Mouse (Mus musculus) adrenal gland, postnatal 25 days (tissue): ENCODE data around the gene Pcsk4. TPM values are rescaled to one million over a fixed set of nuclear protein-coding genes. Genes with fewer than 3 reads are reported as not detected.

Experiments used
- DNase-seq: peaks from one replicate; pipeline ENCODE4 v3.0.0; 2021; ENCODE audit warnings: mixed read lengths
- long read RNA-seq: library from polyadenylated mRNA; stranded (forward); transcript quantifications from one replicate; pipeline ENCODE4 v2.0.0, GENCODE M21; 2021
- total RNA-seq: library from RNA; stranded (reverse); gene quantifications from 2 replicates; pipeline ENCODE4 v1.2.3, GENCODE M21; 2021

Gene Pcsk4
- total RNA-seq = 3.0 and 4.3 TPM in 2 replicates
- long read RNA-seq, partial matches to known transcripts = 3 of 5 reads
- long read RNA-seq, other reads (novel, unspliced or antisense) = 2 of 5 reads

- DNase-seq = peak; percentile 95
Measured at GRCm38 (mm10) chr10:80329273-80330081, at the start of gene Pcsk4, which contains the start of gene Reep6. Gene Pcsk4, minus strand, starts transcription at chr10:80329498. Gene Reep6, plus strand, starts transcription at chr10:80329953.

GRCm38 (mm10) chr10:80377716-80378115, 48.4 kb upstream of the Pcsk4 start:
- DNase-seq = no peak

DNA sequence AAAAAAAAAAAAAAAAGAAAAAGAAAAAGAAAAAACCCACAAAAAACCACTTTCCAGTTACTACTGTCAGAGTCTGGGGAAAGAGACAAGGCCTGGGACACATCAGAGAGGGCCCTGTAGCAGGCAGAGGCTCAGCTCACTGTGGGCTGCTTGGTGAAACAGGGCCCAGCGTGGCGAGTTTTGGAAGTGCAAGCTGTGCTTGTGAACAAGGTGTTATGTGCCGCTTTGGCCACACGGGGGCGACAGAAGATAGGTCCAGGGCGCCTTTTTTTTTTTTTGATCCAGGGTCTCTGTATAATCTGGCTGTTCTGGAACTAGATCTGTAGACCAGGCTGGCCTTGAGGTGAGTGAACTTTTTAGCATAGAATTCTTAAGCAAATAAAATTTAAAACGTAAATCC, 46.9 kb upstream of the Pcsk4 start:
- peak; percentile 93 for DNase-seq

DNA sequence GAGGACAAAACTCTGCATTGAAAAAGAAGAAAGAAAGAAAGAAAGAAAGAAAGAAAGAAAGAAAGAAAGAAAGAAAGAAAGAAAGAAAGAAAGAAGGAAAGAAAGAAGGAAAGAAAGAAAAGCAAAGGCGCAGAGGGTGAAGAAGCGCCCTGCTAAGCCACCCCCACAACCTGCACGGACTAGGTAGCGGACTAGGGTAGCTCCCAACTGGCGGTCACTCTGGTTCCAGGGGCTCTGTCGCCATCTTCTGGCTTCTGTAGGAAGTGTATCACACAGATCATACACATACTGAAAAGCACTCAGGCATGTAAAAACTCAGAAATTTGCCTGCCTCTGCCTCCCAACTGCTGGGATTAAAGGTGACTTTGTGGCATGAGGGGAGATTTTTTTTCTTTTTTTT, 44.8 kb upstream of the Pcsk4 start:
- DNase-seq = peak; percentile 71

DNA sequence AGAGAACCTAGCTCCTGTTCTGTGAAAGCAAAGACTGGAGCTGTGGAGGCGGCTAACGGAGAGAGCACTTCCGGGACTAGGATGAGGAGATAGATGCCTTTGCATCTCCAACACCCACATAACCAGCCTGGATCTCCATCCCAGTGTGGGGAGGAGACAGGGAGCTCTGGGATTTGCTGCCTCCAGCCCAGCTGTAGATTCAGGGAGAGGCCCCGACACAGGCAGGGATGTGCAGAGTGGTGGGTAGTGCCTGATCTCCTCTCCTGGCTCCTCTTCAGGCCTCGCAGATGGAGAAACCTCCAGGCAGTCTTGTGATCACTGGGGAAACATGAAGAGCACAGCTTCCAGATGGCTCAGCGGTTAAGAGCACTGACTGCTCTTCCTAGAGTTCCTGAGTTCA, 43.4 kb upstream of the Pcsk4 start:
- DNase-seq = no peak

GRCm38 (mm10) chr10:80371983-80372382, 42.7 kb upstream of the Pcsk4 start:
- DNase-seq = no peak

DNA sequence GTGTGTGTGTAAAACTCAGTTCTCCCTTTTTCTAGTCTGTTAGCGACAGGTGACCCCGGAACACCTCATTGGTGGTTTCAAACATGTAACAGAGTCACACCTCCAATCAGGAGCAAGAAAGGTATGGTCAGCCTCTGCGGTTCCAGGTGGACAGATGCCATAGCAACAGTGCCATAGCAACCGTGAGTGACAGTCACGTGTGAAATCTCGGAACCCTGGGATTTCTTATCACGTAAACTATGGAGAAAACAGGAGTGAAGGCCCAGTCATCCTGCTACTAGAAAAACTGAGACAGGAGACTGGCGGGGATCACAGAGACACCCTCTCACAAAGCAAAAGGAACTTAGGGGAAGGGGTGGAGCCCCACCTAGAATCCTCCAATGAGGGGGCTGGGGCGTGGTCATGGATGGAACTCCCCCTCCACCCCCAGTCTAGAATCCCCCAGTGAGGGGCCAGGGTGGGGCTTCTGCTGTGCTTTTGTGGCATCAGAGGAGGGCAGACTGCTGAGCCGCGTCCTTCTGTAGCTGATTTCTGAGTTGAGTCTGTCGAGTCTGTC, 42.2 kb upstream of the Pcsk4 start:
- no peak for DNase-seq

- DNase-seq = no peak
Measured at GRCm38 (mm10) chr10:80369995-80370747, 40.9 kb upstream of the Pcsk4 start.

GRCm38 (mm10) chr10:80368392-80368791, 39.1 kb upstream of the Pcsk4 start:
- DNase-seq = no peak

DNA sequence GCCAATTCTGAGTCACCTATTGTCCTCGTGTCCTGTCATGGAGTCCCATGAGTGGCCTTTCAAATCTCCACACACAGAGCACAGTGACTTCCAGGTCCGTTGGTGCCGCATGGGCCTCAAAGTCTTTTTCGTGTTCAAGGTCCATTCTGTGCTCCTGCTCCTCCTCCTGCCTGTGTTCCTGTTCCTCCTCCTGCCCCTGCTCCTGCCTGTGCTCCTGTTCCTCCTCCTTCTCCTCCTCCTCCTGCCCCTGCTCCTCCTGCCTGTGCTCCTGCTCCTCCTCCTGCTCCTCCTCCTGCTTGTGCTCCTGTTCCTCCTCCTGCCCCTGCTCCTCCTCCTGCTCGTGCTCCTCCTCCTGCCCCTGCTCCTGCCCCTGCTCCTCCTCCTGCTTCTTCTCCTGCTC, 38.7 kb upstream of the Pcsk4 start:
- no peak for DNase-seq

DNA sequence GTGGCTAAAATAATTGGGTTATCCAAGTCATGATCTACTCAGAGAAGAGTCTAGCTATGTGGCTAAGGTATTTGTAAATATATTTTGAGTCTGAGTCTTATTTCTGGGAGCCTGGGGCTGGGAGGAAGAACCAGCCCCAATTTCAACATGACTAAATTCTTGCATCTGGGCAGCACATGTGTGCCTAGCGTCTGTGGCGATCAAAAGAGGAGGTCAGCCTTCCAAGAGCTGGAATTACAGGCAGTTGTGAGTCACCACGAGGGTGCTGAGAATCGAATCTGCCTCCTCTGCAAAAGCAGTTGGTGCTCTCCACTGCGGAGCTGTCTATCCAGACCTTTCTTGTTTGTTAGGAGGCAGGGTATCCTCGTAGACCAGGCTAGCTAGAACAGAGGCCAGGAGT, 36.4 kb upstream of the Pcsk4 start:
- DNase-seq = no peak

DNA sequence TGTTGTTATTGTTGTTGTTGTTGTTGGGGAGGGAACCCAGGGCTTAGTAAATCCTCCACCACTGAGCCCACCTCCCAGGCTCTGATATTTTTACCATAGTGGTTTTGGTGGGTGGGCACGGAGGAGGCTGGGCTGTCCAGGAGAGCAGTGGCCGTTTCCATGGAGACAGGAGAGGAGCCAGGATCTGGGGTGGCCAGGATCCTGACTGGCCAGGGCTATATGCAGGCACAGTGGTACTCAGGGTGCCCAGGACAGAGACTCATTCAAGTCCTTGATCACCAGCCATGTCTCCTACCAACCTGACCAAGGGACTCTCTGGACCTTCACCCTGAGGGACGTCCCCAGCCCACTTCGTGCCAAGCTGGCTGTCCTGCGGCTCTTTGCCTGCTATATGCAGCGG, 34.4 kb upstream of the Pcsk4 start:
- no peak for DNase-seq

GRCm38 (mm10) chr10:80357994-80358639, 28.8 kb upstream of the Pcsk4 start:
- peak; percentile 50 for DNase-seq

DNA sequence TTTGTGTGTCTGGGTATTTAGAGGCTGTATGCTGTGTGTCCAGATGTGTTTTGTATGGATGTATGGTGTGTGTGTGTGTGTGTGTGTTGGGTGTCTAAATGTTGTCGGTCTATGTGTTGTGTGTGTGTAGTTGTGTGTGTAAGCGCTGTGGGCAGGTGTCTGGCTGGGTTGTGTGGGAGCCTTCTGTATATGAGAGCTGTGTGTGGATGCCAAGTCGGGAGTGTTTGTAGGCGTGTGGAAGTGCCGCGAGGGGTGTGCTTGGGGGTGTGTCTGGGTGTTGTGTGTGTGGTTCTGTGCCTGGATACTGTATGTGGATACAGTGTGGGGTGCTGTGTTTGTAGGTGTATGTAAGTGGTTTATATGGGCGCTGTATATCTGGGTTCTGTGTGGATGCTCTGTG, 28.0 kb upstream of the Pcsk4 start:
- no peak for DNase-seq

DNA sequence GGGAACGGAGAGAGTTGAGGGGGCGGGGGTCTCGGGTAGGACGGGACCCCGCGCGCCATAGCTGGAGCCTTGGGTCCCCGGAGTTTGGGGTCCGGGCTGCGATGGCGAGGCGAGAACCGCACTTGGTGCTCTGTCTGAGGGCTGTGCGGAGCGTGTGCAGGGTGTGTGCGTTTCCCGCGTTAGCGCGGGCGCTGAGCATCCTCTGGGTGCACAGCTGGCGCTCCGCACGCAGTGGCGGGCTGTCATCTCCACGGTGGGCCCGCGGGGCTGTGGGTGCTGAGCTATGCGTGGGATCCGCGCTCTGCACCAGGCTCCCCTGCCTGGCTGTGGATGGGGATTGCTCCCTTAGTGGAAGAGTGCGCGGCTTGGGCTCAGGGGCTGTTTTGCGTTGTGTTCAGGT, 27.4 kb upstream of the Pcsk4 start:
- DNase-seq = no peak

GRCm38 (mm10) chr10:80356001-80356682, 26.8 kb upstream of the Pcsk4 start, which contains the start of gene Plk5:
Gene Plk5, plus strand, starts transcription at chr10:80356459.
- DNase-seq = no peak

DNA sequence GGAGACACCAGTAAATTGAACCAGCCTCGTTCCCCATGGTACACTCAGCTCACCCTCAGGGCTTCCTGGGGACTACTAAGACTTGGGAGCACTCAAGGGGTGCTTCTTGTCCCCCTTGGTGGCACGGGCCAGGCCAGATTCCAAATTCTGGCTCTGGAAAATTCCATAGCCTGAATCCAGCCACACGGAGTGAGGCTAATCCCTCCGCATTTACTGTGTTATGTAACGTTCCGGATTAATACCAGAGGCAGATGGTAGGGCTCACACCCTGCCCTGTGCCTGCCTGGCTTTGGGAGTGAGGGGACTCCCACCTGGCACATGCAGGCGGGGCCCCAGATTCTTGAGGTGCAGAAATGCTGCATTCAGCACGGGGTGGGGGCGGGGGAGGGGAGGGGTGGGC, 26.1 kb upstream of the Pcsk4 start:
- no peak for DNase-seq

- DNase-seq = no peak
Measured at GRCm38 (mm10) chr10:80352727-80353126, 23.4 kb upstream of the Pcsk4 start.

DNA sequence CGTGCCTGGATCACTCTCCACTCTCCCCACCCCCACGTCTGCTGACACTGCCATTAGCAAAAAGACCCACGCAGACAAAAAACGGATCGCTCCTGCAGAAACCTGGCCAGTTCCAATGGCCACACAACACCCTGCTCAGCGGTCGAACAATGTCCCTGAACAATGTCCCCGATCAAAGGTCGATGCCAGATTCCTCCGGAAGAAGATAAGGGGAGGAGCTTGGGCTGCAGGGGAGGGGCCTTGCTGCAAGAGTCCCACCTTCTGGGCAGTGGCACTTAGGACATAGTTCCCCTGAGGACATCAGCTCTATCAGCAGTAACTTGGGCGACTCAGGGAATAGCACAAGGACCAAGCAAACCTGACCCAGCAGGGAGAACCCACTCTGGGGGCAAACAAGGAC, 22.6 kb upstream of the Pcsk4 start:
- no peak for DNase-seq

GRCm38 (mm10) chr10:80350292-80350691, 21.0 kb upstream of the Pcsk4 start:
- DNase-seq = peak; percentile 86

- DNase-seq = no peak
Measured at GRCm38 (mm10) chr10:80348981-80349380, 19.7 kb upstream of the Pcsk4 start.

- peak; percentile 51 for DNase-seq
Measured at GRCm38 (mm10) chr10:80348244-80348781, 19.0 kb upstream of the Pcsk4 start, which contains the start of gene Adamtsl5. Gene Adamtsl5, minus strand, starts transcription at chr10:80348412.
